Mouse (Mus musculus) urinary bladder, postnatal 14 days (tissue): ENCODE measurements at regions not wholly inside any gene's neighbourhood (a gene's known extent, or its start where the extent isn't known, plus 50 kb on each side); places are given as distances from the start of the nearest gene placed in this dataset.

Source experiments
- DNase-seq: peaks from one replicate; pipeline ENCODE4 v3.0.0; 2021; ENCODE audit warnings: low spot score

DNA sequence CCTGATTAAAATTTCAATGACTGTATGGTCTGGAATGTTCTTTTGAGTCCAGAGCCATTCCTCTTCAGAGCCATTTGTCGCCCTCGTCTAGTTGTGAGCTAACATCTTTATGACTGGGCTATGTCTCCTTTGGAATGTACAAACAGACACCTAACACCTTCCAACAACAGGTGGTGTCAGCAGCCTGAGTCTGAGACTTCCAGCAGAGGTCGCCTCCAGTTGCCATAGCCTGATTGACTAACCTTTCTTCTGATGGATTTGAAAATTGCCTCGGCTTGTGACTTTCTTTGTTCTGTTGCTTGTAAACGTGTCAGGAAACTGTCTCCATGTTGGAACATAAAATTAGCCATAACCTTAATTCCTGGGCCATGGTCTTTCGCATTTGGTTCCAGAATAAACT, 284.8 kb upstream of the Hs6st1 start:
- no peak for DNase-seq

DNA sequence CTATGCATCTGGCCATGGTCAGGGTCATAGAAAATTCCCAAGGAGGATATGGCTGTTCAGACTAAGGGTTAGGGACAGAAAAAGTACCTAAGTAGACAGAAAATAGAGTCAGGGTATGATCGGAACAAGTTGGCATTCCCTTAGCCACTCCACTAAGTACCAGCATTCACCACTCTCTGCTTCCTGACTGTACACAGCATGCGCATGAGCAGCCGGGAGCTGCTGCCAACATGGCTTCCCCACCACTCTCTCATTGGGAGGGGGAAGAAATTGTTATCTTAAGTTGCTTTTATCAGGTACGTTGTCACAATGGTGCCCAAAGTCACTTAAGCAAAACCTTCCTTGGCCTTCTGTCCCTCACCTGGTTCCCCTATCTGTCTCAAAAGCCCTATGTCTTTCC, 282.0 kb upstream of the Hs6st1 start:
- DNase-seq, result no peak

DNA sequence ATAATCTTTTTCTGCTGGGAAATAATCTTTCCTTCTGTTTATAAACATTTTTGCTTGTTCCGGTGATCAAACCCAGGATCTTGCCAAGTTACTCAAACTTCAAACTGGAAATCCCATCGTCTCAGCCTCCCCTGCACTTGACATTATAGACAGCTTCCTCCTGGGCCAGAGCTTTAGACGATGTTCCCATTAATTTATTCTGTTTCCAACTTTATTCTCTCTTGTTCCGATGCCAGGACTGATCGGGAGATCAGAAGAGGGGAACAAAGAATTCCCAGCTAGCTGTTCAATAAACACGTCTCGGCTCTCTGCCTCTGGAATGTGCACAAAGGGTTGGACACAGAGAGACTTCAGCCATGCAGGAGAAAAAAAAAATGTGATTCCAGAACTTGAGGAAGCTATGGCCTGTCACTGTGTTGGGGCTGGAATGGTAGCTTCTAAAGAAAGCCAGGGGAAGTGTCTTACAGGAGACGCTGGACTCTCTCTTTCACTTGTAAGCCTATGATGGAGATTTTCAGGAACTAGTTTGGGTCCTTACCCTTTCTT, 281.5 kb upstream of the Hs6st1 start:
- no peak for DNase-seq

DNA sequence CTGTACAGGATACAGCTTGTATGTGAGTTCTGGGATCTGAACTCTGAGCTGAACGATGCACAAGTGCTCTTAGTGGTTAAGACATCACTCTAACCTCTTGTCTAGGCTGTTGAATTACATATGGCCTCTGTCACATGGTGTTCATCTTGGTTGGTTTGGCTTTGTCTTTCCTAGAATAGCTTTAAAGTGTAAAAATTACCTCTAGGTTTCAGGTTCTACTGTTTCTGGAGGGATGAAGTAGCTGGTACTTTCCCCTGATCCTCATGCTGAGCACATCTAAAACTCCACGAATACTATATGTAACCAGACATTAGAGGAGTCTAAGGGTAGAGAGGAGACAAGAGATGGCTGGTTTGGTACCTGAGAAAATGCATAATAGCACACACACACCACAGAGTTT, 271.1 kb upstream of the Hs6st1 start:
- no peak for DNase-seq

DNA sequence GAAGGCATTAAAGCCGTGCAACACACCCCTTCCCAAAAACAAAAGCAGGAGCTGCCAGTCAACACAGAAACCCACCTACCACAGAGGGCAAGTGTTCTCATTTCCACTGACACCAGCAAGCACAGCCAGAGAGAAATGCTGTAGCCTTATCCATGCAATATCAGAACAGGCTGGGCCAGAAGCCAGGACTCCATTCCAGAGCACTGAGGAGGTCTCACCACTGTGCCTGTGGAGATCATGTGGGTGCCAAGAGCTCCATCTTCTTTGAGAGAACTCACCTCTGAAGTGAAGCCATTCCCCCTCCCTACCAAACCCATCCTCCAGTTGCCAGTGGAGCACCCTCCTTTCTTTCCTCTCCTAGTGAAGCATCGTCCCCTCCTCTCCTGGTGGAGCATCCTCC, 270.7 kb upstream of the Hs6st1 start:
- peak; percentile 36 for DNase-seq

DNA sequence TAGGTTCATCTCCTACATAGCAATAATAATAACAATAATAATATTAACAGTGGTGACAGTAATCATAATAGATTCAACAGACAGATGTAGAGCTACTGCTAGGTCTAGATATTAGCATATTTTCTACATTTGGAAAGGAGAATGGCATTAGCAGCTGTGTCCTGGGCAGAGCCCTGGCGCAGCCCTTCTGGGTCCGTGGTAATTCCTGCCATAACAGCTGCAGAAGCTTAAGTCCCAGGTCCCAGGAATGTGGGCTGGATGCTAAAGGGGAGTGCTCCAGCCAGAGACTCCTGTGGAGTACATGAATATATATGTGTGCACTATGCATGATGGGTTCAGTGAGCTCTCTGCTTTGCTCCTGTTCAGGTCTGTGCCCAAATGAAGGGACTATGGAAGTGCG, 262.7 kb upstream of the Hs6st1 start:
- peak; percentile 1 for DNase-seq

DNA sequence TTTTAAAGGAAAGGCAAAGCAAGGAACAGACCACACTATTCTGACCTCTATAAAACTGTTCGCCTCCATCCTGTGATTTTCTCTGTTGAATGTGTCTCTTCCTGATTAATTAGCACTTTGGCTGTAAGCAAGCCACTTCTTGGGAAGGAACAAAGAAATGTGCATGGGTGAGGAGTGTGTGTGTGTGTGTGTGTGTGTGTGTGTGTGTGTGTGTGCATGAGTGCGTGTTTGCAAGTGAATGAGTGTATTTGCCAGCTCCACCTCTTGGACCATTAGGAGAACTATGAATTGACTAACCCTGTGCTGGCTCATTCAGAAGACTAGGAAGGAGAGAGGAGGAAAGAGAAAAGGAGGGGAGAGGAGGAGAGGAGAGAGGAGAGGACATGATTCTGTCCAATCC, 261.9 kb upstream of the Hs6st1 start:
- DNase-seq, result peak; percentile 0

DNA sequence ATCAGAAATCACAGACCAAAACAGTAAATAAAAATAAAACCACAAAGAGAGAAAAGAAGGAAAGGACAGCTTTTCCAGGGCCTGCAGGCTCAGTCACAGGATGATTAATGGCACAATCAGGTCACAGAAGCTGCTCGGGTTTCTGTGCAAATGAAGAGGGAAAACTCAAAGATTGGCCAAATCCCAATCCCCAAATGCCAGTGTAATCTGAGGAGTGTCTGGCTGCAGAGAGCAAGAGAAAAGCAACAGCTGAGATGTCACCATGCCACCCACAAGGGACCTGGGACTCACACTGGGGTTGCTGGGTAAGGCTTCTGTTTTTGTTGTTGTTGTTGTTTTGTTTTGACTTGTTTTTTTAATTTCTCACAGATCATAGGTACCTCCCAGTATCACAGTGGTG, 261.5 kb upstream of the Hs6st1 start:
- peak; percentile 2 for DNase-seq

DNA sequence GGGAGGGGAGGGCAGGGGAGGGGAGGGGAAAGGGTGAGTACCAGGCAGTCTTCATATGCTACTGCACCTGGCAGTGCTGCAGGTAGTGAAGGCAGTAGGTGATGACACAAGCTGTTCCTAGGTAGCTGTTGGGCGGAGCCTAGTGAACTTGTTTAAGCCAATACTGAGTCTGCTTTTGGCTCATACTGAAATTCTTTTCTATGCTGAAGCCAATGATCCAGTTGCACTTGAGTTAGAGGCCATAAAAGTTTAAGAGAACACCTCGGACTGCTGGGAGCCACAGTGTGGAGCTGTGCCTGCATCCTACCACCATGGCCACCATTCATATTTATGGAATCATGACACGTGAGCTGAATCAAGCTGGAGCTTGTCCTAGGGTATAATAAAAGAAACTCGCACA, 259.3 kb upstream of the Hs6st1 start:
- DNase-seq, result peak; percentile 4

DNA sequence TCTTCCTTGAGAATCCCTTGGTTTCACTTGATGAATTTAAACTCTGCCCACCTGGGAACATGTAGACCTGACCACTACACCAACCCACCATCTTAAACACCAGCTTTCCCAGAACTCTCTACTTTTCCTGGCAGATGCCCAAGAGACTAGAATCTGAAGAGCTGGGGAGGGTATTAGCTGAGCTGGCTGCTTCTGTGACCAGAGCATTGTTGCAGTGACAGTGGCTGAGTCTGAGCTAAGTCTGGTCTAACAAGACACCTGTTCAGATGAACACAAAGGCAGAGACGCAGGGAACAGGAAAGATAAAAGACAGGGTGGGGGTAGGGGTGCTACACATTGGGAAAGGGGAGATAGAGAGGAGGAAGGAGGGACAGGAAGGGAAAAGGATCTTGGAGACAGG, 258.9 kb upstream of the Hs6st1 start:
- DNase-seq, result no peak

DNA sequence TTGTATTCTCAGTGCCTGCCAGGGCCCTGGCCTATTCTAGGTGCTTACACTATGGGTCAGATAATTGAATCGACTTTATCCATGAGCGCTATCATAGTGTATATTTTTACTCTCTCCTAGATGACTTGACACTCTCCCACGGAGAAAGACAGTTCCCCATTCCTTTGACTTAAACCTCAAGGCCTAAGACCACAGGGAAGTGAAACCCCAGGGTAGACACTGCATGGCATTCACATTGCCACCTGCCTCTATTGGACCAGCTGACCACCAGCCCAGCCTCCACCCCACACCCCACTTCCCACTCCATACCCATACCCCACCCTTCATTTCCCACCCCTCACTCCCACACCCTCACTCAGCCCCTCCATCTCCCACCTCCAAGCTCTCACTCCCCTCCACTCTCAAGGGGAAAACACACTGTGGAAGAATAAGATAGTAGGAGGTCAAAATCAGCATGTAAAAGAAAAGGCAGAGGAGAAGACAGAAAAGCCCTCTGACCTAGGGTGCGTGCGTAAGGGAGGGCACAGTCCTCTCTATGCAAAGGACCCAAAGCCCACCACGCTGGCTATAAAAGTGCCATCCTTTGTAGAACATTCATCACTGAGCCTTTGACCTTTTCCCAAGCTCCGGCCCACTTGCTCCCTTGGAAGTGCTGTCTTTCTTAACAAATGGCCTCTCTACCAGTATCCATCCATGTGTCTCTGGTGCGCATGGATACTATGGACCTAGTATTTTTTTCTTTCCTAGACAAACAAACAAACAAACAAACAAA, 257.4 kb upstream of the Hs6st1 start:
- peak; percentile 1 for DNase-seq

DNA sequence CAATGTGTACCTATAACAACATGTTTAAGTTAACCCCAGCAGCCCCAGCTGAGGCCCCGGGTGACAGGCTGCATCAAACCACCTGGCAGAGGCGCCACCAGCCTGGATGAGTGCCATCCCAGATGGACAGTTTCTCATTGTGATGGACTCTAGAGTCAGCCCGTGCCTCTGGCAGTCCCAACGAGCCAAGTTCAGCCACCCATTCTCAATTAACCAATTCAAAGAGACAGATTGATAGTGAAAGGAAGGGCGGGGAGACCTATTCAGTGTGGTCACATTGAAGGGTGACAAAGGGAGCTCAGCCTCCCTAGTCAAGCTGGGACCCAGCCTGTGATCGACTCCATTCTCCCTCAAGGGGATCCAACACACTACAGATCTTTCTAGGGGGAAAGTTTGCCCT, 256.8 kb upstream of the Hs6st1 start:
- DNase-seq, result peak; percentile 2

DNA sequence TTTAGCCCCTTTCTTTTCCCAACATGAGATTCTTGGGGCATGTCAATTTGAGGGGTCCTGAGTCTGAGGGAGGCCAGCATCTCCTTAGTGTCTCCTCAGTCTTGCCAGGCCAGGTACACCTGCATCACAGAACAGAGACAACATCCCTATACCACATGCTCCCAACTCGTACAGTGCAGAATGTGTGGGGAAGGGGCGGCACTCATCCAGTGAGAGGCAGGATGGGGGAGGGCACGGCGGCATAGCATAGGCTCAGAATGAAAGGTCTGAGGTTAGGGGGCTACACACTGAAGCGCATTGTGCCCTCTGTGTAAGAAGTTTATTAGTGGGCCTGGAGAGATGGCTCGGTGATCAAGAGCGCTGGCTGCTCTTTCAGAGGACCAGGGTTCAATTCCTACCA, 256.4 kb upstream of the Hs6st1 start:
- no peak for DNase-seq

DNA sequence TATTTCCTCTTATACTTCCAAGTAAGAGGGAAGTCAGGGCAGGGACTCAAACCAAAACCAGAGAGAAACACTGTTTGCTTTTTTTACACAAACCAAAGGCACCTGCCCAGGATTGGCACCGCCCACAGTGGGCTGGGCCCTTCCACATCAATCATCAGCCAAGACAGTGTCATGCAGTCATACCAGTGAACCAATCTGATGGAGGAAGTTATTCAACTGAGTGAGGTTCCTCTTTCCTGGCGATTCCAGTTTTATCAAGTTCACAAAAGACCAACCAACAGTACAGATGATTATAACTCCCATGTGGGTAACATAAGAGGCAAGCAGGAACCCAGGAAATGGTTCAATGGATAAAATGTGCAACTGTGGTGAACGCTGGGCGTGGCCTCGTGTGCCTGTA, 254.6 kb upstream of the Hs6st1 start:
- no peak for DNase-seq

DNA sequence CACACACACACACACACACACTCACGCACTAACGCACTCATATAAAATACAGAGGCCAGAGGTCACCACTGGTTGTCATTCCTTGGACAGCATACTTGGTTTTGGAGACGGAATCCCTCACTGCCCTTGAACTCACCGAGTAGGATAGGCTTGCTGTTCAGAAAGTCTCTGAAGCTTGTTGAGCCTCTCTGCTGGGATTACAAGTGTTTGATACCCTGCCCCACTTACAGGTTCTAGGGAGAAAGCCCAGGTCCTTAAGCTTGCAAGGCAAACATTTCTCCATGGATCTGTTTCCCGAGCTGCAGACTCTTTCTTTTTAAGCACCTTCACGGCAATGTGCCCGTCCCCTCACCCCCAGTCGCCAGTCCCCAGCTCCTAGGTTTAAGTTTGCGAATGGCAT, 254.0 kb upstream of the Hs6st1 start:
- no peak for DNase-seq

DNA sequence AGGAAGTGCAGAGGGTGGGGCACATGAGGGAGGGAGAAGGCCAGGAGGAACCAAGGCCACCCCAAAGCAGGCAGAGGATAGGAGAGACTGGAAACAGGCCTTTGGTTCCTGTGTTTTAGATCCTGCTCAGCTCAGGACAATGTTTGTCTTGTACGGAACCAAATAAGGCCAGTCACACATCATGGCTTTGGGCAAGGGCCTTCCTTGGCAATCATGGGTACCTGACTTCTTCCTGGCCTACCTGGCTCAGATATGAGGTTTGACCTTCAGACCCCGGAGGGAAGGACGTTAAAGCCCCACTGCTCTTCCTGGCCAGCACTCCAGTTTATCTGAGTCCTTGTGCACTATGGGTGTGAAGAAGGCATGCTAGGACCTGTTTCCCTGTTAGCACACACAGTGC, 253.4 kb upstream of the Hs6st1 start:
- DNase-seq, result no peak

DNA sequence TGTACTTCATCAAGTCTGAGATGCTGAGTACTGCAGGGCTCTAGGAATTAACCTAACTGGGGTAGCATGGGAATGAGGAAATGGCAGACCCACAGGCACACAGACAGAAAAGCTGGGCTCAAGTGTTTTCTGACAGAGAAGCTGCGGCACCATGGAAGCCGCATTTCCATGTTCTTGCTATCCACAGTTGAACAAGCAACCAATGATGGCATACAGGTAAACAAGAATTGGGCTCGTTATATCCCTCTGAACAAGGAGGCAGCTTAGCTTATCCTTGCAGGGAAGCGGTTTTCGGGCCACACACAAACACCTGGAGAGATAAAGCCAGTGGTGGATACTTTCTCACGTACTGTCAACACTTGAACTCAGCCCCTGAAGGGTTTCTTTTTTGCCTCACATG, 246.4 kb upstream of the Hs6st1 start:
- peak; percentile 0 for DNase-seq

DNA sequence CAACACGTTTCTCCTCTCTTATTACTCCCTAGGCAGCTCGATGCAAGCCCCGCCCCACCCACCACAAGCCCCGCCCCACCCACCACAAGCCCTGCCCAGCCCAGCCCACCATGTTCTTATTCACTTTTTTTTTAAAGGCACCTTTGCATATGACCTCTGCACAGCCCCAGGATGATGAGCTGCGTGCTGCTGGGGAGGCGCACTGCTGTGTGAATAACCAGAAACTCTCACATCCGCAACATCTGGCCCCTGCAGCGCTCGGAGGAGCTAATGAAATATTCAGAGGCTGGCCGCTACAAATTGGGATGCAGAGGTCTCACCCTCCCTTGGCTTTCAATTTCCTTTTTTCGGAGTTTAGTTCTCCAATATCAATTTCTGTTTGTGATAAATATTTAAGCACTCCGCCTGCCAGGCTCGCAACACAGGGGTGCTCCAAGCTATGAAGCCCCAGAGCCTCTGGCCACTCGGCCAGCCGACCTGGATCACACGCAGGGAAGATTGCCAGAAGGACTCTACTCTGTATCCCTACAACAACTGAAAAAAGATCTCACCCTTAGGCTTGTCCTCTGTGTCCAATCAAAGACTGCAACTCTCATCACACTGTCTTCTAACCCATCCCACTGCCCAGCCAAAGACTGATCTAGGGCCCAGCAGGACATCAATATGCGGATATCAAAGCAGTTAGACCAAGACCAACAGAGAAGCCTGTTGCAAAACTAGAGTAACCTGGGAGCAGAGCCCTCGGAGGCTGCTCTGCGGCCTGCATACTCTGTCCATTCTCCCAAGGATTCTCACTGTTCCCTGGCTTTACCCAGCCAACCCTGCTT, 245.6 kb upstream of the Hs6st1 start:
- peak; percentile 2 for DNase-seq

DNA sequence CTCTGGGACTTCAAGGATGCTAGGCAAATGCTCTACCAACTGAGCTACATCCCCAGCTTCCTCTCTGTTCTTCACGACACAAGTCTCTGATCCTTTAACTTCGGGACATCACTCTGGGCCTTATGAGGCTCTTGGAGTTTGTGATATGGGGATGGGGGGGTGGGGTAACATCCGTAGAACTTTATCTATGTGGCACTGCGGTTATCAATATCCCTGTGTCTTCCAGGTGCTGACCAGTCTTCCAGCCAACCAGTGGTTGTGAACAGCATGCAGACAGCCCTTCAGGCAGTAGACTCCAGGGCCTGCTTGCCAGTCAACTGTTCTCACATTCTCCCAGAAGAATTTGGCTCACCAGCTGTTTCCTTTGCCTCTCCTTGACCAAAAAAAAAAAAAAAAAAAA, 244.7 kb upstream of the Hs6st1 start:
- no peak for DNase-seq

DNA sequence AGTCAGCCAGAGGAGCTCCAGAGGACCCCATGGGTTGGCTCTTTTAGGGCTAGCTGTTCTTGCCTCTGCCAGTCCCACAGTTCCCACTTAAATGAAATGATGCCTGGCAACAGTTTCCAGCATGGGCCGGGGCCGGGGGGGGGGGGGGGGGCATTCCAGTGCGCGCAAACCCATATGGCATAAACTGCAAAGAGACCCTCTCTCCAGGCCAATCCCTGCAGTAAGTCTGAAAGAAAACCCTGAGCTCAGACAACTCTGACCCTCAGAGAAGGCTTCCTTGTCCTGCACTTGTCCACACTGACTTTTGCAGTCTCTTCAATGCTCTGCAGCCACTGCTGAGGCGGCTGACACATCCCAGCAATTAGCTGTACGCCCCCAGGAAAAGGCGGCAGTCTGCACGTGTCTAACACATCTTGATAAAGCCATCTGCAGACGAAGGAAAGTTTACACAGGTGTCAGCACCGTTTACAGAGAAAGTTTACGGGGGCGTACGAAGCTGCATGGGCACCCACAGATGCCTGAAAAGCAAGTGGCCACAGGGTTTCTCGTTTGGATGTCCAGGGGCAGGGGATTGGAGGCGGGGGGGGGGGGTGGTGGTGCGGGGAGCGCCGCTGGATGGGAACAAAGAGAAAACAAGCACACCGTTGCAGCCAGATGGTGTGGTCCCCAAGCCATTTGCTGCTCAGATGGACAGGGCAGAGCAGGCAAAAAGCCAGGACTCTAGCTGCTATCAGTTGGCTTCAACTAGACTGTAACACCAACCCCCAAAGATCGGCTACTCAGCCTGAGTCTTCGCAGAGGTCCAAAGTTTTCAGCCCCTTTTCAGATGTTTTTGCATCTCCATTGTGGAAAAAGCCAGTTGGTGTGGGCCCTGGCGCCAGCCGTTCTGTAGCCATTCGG, 244.0 kb upstream of the Hs6st1 start:
- no peak for DNase-seq

DNA sequence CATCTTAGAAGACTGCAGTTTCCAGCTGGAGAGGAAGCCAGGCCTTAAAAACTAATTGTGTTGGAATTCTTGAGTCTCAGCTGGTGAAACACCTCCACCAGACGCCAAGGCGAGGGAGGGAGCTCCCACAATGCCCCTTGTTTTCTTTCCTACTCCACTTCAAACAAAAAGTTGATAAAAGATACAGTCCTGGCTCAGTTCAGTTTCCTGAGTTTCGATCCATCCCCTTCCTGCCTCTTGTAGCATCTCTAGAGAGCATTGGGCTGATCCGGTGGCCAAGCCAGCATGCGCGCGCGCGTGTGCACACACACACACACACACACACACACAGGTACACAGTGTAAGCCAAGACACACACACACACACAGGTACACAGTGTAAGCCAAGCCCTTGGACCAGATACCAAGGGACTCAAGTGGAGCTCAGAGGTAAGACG, 242.7 kb upstream of the Hs6st1 start:
- no peak for DNase-seq

DNA sequence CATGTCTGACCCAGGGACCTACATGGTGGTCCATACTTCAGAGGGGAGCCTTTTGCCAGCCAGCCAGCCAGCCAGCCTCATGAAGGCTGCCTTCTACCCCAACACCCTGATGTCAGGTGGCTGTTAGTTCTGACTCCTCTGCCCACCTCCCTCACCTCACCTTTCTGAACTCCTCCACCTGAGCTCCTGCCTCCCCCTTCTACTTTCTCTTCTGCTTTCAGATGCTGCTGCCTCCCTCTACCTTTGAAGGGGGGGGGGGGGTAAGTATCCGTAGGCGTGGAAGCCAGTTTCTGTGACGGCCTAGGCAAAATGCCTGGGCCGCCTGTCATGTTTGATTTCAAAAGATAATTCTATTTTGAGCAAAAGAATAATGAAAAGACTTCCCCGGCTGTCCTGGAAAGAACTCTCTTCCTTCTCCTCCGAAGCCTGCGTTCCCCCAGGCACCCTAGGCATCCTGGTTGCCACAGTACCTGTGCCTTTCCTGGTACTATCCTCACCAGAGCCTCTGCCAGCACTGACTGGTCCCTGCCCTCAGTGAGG, 241.6 kb upstream of the Hs6st1 start:
- no peak for DNase-seq
